Mouse (Mus musculus) liver, adult 2 months (tissue): ENCODE results near the gene Fgd5.

ENCODE experiments used
- CTCF ChIP-seq: fragments of 200-500 bp; IDR thresholded peaks from 2 replicates; pipeline ENCODE4 v1.5.1; 2011; ENCODE audit warnings: low read depth, low read length, control low read depth
- POLR2A ChIP-seq: fragments of 200-500 bp; IDR thresholded peaks from 2 replicates; pipeline ENCODE4 v1.6.1; 2011; ENCODE audit warnings: low read length, control low read depth; ENCODE audit not compliant: insufficient read depth; ENCODE audit errors: extremely low read depth

DNA sequence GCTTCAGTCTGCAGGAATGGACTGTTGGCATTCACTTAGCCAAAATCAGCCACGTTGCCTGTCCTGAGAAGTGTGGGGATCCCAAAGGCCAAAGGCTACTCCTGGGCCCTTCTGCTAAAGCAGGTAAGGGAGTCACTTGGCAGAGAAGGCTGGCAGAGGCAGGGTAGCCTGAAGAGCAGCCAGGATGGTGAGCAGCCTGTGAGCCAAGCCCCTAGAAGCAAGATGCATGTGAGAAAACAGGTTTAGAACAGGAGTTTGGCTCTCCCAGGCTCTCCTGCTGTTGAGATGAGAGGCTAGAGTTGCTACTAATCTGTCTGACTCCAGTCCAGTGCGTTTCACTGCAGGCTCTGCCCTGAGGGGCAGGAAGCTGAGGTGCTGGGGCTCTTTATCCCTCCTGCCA lies 25.0 kb downstream of the Fgd5 start:
- TF ChIP-seq CTCF: no peak
- no peak for TF ChIP-seq POLR2A
